Mouse (Mus musculus): ENCODE measurements around the gene Slc2a4. TPM values are rescaled to one million over a fixed set of nuclear protein-coding genes. Genes with fewer than 3 reads are reported as not detected.
A peak's percentile ranks its signal among the peaks of the same experiment; 100 is the strongest.

Gene Slc2a4
- polyA plus RNA-seq (2016; fragmentation: Nextera tagmentation; extraction: Ambion mirVana): 25.9 and 28.8 TPM in 2 replicates

- H3K9me3 ChIP-seq (replicated peaks): no peaks in the 10 kb centered on the region
- H3K36me3 ChIP-seq: peaks cover 29% of the 10 kb centered on the region
- H3K27ac ChIP-seq (ENCODE audit: poor library complexity, severe bottlenecking): peak within 1 kb of the TSS; percentile 89
- ATAC-seq (ENCODE audit: insufficient number of reproducible peaks, low FRiP score): peak; percentile 95
- H3K4me3 ChIP-seq: peak within 1 kb of the TSS; percentile 59
- under 1% methylated on average over 34 of the region's 34 CpGs for WGBS
- peak within 1 kb of the TSS; percentile 60 for H3K9ac ChIP-seq
- H3K27me3 ChIP-seq (replicated peaks): peaks cover 7% of the 10 kb centered on the region
- peak within 1 kb of the TSS; percentile 81 for H3K4me2 ChIP-seq
- H3K4me1 ChIP-seq (replicated peaks): peaks cover 32% of the 10 kb centered on the region
These were observed at the start of gene Slc2a4 for GRCm38 (mm10) chr11:69948066-69948762. Gene Slc2a4 (minus strand): TSS chr11:69948188.

- Histone ChIP-seq H3K4me1 (replicated peaks) (peaks cover 41% of the 10 kb centered on the region), H3K4me3 (peak overlapping the region; percentile 99), H3K27ac (ENCODE audit: poor library complexity, severe bottlenecking) (peak overlapping the region; percentile 99), H3K4me2 (peak overlapping the region; percentile 69), H3K9me3 (replicated peaks) (no peaks in the 10 kb centered on the region), H3K36me3 (peaks cover 44% of the 10 kb centered on the region), H3K9ac (peak overlapping the region; percentile 100), H3K27me3 (replicated peaks) (no peaks in the 10 kb centered on the region)
- WGBS: 1% methylated on average over 42 of the region's 44 CpGs
- peak; percentile 82 for ATAC-seq (ENCODE audit: insufficient number of reproducible peaks, low FRiP score)
These were observed 49.1 kb upstream of the Slc2a4 start for GRCm38 (mm10) chr11:69997070-69997509.

GRCm38 (mm10) chr11:69996161-69997061 lies 48.4 kb upstream of the Slc2a4 start:
- Histone ChIP-seq H3K4me2 (peak overlapping the region; percentile 69), H3K9ac (peak overlapping the region; percentile 100), H3K27ac (ENCODE audit: poor library complexity, severe bottlenecking) (peak overlapping the region; percentile 99), H3K9me3 (replicated peaks) (no peaks in the 10 kb centered on the region), H3K4me1 (replicated peaks) (peaks cover 34% of the 10 kb centered on the region), H3K27me3 (replicated peaks) (no peaks in the 10 kb centered on the region), H3K36me3 (peaks cover 44% of the 10 kb centered on the region), H3K4me3 (peak overlapping the region; percentile 99)
- WGBS: under 1% methylated on average over 58 of the region's 66 CpGs
- ATAC-seq (ENCODE audit: insufficient number of reproducible peaks, low FRiP score): peak; percentile 13; the same call in 1 of the 2 replicates

GRCm38 (mm10) chr11:69995391-69995960 lies 47.5 kb upstream of the Slc2a4 start, which contains the start of gene Phf23:
Gene Phf23 (plus strand): TSS chr11:69995777.
- peaks cover 33% of the 10 kb centered on the region for H3K4me1 ChIP-seq (replicated peaks)
- peak within 1 kb of the TSS; percentile 100 for H3K9ac ChIP-seq
- under 1% methylated on average over 36 of the region's 36 CpGs for WGBS
- H3K27ac ChIP-seq (ENCODE audit: poor library complexity, severe bottlenecking): peak within 1 kb of the TSS; percentile 99
- peak within 1 kb of the TSS; percentile 99 for H3K4me3 ChIP-seq
- peaks cover 44% of the 10 kb centered on the region for H3K36me3 ChIP-seq
- no peaks in the 10 kb centered on the region for H3K9me3 ChIP-seq (replicated peaks)
- ATAC-seq (ENCODE audit: insufficient number of reproducible peaks, low FRiP score): peak; percentile 76
- H3K4me2 ChIP-seq: peak within 1 kb of the TSS; percentile 69
- no peaks in the 10 kb centered on the region for H3K27me3 ChIP-seq (replicated peaks)

GRCm38 (mm10) chr11:69994401-69995090 lies 46.6 kb upstream of the Slc2a4 start:
- no peak for ATAC-seq (ENCODE audit: insufficient number of reproducible peaks, low FRiP score)
- Histone ChIP-seq H3K27ac (ENCODE audit: poor library complexity, severe bottlenecking) (no peak overlapping the region), H3K36me3 (peaks cover 47% of the 10 kb centered on the region), H3K4me3 (no peak overlapping the region; the same call in 1 of the 2 replicates), H3K4me2 (no peak overlapping the region), H3K9ac (no peak overlapping the region), H3K9me3 (replicated peaks) (no peaks in the 10 kb centered on the region), H3K27me3 (replicated peaks) (no peaks in the 10 kb centered on the region), H3K4me1 (replicated peaks) (peaks cover 33% of the 10 kb centered on the region)
- 84% methylated on average over 11 of the region's 11 CpGs for WGBS

GRCm38 (mm10) chr11:69992932-69993331 lies 44.9 kb upstream of the Slc2a4 start:
- WGBS: 86% methylated on average over 3 of the region's 3 CpGs
- no peaks in the 10 kb centered on the region for H3K27me3 ChIP-seq (replicated peaks)
- peak overlapping the region; percentile 70 for H3K4me3 ChIP-seq
- H3K9me3 ChIP-seq (replicated peaks): no peaks in the 10 kb centered on the region
- peak overlapping the region; percentile 74 for H3K4me2 ChIP-seq
- peaks cover 47% of the 10 kb centered on the region for H3K36me3 ChIP-seq
- H3K27ac ChIP-seq (ENCODE audit: poor library complexity, severe bottlenecking): no peak overlapping the region; the same call in 1 of the 2 replicates
- H3K4me1 ChIP-seq (replicated peaks): peaks cover 27% of the 10 kb centered on the region
- H3K9ac ChIP-seq: peak overlapping the region; percentile 66
- no peak for ATAC-seq (ENCODE audit: insufficient number of reproducible peaks, low FRiP score)

- Histone ChIP-seq H3K9me3 (replicated peaks) (no peaks in the 10 kb centered on the region), H3K4me1 (replicated peaks) (peaks cover 21% of the 10 kb centered on the region), H3K27me3 (replicated peaks) (no peaks in the 10 kb centered on the region), H3K4me2 (peak overlapping the region; percentile 74), H3K36me3 (peaks cover 49% of the 10 kb centered on the region), H3K27ac (ENCODE audit: poor library complexity, severe bottlenecking) (no peak overlapping the region; the same call in 1 of the 2 replicates), H3K9ac (peak overlapping the region; percentile 66), H3K4me3 (peak overlapping the region; percentile 70)
- WGBS: 77% methylated on average over 10 of the region's 10 CpGs
- no peak for ATAC-seq (ENCODE audit: insufficient number of reproducible peaks, low FRiP score)
These were observed 44.4 kb upstream of the Slc2a4 start for GRCm38 (mm10) chr11:69992396-69992795.

- Histone ChIP-seq H3K9me3 (replicated peaks) (no peaks in the 10 kb centered on the region), H3K4me3 (peak overlapping the region; percentile 70), H3K27ac (ENCODE audit: poor library complexity, severe bottlenecking) (peak overlapping the region; percentile 95), H3K4me2 (peak overlapping the region; percentile 74), H3K36me3 (peaks cover 56% of the 10 kb centered on the region), H3K9ac (peak overlapping the region; percentile 90), H3K4me1 (replicated peaks) (peaks cover 19% of the 10 kb centered on the region), H3K27me3 (replicated peaks) (no peaks in the 10 kb centered on the region)
- WGBS: 0% methylated on average over 15 of the region's 15 CpGs
- no peak; the same call in 1 of the 2 replicates for ATAC-seq (ENCODE audit: insufficient number of reproducible peaks, low FRiP score)
These were observed 43.7 kb upstream of the Slc2a4 start for GRCm38 (mm10) chr11:69991711-69992110.

GRCm38 (mm10) chr11:69990850-69991691 lies 43.1 kb upstream of the Slc2a4 start, which contains the start of gene Gabarap:
Gene Gabarap (plus strand): TSS chr11:69991143.
- H3K27me3 ChIP-seq (replicated peaks): no peaks in the 10 kb centered on the region
- H3K27ac ChIP-seq (ENCODE audit: poor library complexity, severe bottlenecking): peak within 1 kb of the TSS; percentile 95
- under 1% methylated on average over 40 of the region's 40 CpGs for WGBS
- peak within 1 kb of the TSS; percentile 90 for H3K9ac ChIP-seq
- H3K4me2 ChIP-seq: peak within 1 kb of the TSS; percentile 74
- ATAC-seq (ENCODE audit: insufficient number of reproducible peaks, low FRiP score): peak; percentile 85
- H3K4me1 ChIP-seq (replicated peaks): peaks cover 19% of the 10 kb centered on the region
- H3K4me3 ChIP-seq: peak within 1 kb of the TSS; percentile 70
- no peaks in the 10 kb centered on the region for H3K9me3 ChIP-seq (replicated peaks)
- H3K36me3 ChIP-seq: peaks cover 62% of the 10 kb centered on the region

Data from heart, embryonic 12.5 days (tissue).